Mouse (Mus musculus): Measurements from ENCODE around the gene Fnip2. TPM values are rescaled to one million over a fixed set of nuclear protein-coding genes. Genes with fewer than 3 reads are reported as not detected.

Gene Fnip2
- total RNA-seq, 2 experiments from 2014 or later = 13.7 to 15.6 TPM

DNA sequence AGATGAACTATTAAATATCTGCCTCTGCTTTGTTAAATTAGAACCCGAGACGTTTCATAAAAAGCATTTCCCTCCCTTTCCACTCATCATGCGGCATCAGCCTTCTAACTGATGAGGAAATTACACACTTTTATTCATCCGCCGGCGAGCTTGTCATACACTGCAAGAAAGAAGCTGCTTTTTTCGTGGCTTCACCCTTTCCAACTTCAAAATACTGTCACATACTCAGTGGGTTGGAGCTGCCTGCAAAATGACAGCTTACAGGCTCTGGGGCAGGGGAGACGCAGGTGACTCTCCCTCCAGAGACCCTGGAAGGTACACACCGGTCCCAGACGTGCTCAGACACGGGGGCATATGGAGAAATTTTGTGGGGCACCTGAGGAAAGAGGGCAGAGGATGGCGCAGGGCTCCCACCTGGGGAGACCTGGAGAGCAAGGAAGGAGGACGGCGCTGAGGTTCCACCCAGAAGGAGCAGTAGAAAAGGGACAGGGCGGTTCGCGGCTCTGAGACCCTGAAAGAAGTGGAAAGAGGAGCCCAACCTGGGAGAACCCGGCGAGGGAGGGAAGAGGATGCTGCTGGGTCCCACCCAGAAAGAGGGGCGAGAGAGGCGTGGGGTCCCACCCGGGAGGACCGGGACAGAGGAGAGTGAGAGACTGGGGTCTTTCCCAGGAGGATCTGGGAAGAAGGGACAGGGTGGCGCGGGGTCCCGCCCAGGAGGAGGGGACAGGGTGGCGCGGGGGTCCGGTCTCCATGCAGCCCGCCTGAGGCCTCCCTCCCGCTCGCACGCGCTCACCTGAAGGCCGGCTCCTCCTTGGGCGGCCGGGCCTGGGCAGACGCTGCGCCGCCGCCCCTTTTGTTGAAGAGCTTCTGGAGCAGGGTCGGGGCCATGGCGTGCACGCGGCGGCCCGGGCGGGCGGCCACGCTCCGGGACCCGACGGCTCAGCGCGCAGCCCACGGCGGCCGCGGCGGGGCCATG, 592 bp downstream of the Fnip2 start:
- intact Hi-C loops (cut with DNase I) = loop anchor here (2.0 to 5.0 kb wide), 4 partner anchors 35 to 345 kb away; no protein-coding TSS in a partner anchor
- peak; percentile 16 for DNase-seq (ENCODE audit: low spot score)

- no peak for DNase-seq (ENCODE audit: low spot score)
- intact Hi-C loops (cut with DNase I) = loop anchor here (5.0 kb wide), 3 partner anchors 33 to 343 kb away; no protein-coding TSS in a partner anchor
Observed at GRCm38 (mm10) chr3:79564875-79565606, 2.6 kb downstream of the Fnip2 start.

GRCm38 (mm10) chr3:79563511-79563910, 4.1 kb downstream of the Fnip2 start:
- intact Hi-C loops (cut with DNase I) = no loop called here
- DNase-seq (ENCODE audit: low spot score) = no peak

DNA sequence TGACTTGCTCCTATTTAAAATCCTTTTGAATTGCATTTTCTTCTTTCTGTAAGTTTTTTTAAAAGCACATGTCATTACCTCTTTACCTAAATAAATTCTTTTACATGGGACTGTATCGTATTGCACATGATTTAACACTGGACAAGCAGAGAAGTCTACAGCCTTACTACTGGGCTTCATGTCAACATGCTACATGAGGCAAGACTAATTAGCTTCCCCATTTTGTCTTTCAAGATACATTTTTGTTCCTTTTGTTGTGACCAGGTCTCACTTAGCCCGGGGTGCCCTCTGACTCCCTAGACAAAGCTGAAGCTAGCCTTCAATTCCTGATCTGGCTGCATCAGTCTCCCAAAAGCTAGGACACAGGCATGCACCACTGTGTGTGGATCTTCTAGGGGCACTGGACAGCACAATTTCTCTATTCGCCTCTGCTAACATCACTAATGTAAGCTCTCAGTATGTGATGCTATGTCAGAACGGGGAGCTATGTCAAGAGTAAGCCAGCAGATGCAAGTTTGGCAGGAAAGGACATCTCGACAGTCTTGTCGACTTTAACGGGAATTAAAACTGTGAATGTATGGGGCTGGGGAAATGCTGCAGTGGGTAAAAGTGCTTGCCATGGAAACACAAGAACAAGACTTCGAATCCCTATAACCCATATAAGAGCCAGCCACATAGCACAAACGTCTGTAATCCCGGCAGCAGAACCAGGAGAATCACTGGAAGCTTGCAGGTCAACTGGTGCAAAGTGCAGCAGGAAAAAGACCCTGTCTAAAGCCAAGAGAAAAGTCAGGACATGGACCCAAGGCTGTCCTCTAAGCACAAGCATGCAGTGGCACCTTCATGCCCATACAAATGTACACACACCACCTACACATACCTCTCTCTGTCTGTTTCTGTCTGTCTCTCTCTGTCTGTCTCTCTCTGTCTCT, 5.5 kb downstream of the Fnip2 start:
- no peak for DNase-seq (ENCODE audit: low spot score)
- intact Hi-C loops (cut with DNase I) = no loop called here

DNA sequence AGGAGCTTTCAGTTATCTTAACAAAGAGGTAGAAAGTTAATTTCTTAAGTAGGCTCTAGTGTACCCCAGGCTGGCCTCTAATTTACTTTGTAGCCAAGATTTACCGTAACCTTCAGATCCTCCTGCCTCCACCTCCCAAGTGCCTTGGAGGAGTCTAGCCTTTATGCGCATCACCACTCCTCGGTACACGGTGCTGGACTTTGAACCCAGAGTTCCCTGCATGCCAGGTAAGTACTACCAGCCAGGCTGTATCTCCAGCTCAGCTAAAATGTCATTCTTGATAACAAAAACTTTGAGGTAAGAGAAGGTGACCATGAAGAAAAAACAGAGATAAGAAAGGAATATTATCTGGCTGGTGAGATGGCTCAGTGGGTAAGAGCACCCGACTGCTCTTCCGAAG, 7.0 kb downstream of the Fnip2 start:
- DNase-seq (ENCODE audit: low spot score) = no peak
- intact Hi-C loops (cut with DNase I) = no loop called here

DNA sequence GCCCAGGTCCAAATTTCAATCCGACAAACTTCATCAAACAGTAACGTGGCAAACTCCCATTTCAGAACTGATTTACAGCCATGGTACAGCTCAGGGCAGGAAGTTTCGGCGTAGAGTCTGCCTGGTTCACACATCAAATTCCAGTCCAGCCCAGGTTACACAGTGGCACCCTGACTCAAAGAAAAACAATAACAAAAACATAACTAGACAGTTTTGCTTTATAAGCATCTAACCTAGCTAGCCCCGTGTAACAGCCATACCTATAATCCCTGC, 7.9 kb downstream of the Fnip2 start:
- intact Hi-C loops (cut with DNase I) = no loop called here
- DNase-seq (ENCODE audit: low spot score) = no peak

- intact Hi-C loops (cut with DNase I) = no loop called here
- peak; percentile 37 for DNase-seq (ENCODE audit: low spot score)
Observed at GRCm38 (mm10) chr3:79559021-79559772, 8.4 kb downstream of the Fnip2 start.

- intact Hi-C loops (cut with DNase I) = no loop called here
- DNase-seq (ENCODE audit: low spot score) = no peak
Observed at GRCm38 (mm10) chr3:79555061-79555460, 12.5 kb downstream of the Fnip2 start.

DNA sequence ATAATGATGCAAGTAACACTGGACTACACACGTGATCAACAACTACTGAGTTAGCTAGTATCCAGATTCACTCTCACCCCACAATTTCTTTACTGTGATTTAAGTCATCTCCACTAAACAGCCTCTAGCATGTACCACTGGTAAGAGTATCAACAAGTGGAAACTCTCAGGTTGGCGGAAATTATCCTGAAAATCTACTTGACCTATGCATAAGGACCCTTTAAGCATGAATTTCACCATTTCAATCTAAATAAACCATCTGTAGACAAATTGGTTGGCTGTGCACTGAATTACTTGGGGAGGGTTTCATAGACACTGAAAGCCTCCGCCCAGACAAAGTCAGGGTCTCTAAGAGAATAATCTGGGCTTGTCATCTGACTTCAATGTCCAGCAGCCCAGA, 13.8 kb downstream of the Fnip2 start:
- no peak for DNase-seq (ENCODE audit: low spot score)
- intact Hi-C loops (cut with DNase I) = no loop called here

- intact Hi-C loops (cut with DNase I) = no loop called here
- DNase-seq (ENCODE audit: low spot score) = no peak
Observed at GRCm38 (mm10) chr3:79551826-79552552, 15.6 kb downstream of the Fnip2 start.

GRCm38 (mm10) chr3:79549751-79550393, 17.7 kb downstream of the Fnip2 start:
- no peak for DNase-seq (ENCODE audit: low spot score)
- intact Hi-C loops (cut with DNase I) = no loop called here

GRCm38 (mm10) chr3:79548681-79549437, 18.7 kb downstream of the Fnip2 start:
- no peak for DNase-seq (ENCODE audit: low spot score)
- intact Hi-C loops (cut with DNase I) = no loop called here

DNA sequence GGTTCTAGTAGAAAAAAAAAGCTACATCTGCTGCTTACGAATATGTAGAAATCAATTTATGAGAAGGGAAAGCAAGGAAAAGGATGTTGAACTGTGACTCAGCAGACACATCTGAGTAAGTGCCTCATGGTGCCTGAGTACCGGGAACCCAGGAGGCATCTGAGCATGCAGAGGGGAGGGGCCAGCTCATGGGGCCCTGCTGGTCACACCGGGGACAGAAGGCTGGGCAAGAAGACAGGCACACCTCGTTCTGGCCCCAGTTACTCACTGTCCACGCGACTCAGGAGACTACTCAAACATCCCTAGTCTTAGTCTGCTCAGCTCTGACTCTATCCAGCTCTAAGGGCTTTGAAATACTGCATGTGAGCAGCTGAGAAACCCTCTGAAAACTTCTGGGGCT, 25.0 kb downstream of the Fnip2 start:
- DNase-seq (ENCODE audit: low spot score) = no peak
- intact Hi-C loops (cut with DNase I) = no loop called here

DNA sequence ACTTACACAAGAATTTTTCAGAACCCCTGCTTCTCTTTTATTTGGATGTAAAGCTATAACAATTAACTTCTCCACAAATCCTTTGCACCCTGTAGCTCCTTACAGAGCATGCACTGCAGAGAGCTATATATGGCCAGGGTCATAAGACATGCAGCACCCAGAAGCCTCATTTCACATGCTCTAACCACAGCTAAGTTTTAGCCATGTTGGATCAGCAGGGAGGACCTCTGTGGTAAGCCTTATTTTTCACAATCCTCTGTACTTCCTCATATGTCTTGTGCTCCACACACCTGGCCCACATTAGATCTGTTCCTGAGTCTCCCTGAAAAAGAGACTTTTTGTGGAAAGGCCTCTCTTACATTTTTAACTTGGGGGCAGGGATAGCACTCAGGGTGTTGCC, 27.9 kb downstream of the Fnip2 start:
- intact Hi-C loops (cut with DNase I) = no loop called here
- DNase-seq (ENCODE audit: low spot score) = no peak

DNA sequence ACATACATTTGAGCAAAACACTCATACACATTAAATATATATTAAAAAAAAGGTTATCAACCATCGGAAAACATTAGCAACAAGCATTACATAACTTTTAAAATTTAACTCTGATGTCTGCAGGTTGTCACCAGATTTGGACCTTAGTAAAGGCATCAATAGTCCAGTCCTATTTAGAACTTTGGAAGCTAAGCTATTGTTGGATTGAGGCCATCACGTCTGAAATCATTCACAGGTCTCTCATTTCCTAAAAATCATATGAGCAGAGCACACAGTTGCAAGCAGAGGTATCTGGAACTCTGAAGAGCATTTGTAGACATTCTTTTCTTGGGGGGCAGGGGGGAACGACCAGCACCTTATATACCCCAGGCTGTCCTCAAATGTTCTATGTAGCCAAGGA, 28.5 kb downstream of the Fnip2 start:
- intact Hi-C loops (cut with DNase I) = no loop called here
- DNase-seq (ENCODE audit: low spot score) = no peak

DNA sequence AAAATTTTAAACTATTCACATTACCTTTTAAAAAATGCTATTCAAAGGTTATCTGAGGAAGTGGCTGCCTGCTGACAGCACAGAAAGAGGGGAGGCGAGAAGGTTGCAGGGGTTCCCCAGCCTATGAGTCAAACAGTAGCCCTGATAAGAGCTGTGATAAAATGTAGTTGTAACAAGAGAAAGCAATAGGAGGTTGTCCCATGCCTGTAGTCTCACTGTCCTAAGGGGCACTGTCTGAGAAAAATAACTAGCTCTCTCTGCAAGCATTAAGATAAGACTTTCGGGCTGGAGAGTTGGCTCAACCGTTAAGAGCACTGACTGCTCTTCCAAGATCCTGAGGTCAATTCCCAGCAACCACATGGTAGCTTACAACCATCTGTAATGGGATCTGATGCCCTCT, 29.3 kb downstream of the Fnip2 start:
- no peak for DNase-seq (ENCODE audit: low spot score)
- intact Hi-C loops (cut with DNase I) = no loop called here

DNA sequence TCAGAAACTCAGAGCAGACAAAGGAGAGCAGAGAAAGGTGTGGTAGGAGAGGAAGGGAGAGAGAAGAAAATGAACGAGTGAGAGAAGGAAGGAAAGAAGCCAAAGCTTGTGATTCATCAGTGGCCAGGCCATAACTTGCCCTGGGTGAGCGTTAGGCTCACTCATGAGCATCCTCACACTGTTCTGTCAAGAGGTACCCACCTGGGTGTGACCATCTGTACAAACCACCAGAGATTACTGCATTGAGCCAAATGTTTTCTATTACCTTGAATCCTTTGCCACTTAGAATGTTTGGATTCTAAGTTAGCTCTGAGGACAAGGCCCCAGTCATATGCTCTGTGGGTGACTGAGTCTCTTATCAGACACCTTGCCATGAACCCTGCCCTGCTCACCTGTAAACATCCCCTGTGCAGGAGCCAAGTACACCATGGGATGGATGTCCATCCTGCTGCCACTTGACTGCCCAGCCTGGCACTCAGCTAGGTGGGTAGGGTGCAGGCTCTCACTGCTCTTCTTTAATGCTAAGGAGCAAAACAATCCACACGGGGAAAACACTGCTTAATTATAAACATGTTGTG, 29.9 kb downstream of the Fnip2 start:
- DNase-seq (ENCODE audit: low spot score) = no peak
- intact Hi-C loops (cut with DNase I) = no loop called here

Data from heart, postnatal 25 days (tissue).